Mouse (Mus musculus): ENCODE data around the gene Numb.

DNA sequence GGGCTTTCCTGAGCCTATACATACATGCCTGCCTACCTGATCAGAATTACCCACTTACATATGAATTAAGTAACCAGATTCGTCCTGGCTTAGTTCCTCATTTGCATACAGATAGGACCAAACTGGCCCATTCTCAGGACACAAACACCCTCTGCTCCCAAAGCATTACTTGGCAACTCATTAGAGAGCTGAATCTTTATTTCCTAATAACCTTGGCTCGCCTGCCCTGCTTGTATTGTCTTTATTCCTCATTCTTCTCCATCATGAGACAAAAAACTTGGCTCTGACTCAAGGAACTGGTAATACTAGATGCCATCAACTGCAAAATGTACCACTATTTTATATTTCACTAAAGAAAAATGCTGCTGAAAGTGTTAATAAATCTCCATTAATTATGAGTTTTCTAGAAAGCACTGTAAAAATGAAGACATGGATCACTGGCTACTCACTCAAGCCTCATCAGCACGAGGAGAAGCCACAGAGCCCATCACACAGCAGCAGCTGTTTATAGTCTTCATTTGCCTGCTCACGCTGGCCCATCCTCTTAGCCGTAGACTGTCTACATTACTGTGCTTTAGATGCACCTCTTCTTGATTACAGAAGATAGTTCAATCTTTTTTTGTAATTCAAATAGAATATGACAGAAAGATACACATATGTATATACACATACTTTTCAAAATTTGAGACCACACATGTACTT, 69.1 kb downstream of the Numb start:
- TF ChIP-seq POLR2A (IDR thresholded peaks at IDR 0.05; ENCODE audit: borderline replicate concordance, control insufficient read depth, low read depth, low read length) (no peak), CTCF (IDR thresholded peaks at IDR 0.05; ENCODE audit: control insufficient read depth, insufficient read depth, low read length) (no peak)

All from bone marrow, adult 2 months (tissue).